Mouse (Mus musculus): ENCODE data around the gene H2-T24. TPM values are rescaled to one million over a fixed set of nuclear protein-coding genes. Genes with fewer than 3 reads are reported as not detected.
A peak's percentile ranks its signal among the peaks of the same experiment; 100 is the strongest.

Gene H2-T24
- polyA plus RNA-seq, 1 experiment from 2014 or later = 3.2 TPM

DNA sequence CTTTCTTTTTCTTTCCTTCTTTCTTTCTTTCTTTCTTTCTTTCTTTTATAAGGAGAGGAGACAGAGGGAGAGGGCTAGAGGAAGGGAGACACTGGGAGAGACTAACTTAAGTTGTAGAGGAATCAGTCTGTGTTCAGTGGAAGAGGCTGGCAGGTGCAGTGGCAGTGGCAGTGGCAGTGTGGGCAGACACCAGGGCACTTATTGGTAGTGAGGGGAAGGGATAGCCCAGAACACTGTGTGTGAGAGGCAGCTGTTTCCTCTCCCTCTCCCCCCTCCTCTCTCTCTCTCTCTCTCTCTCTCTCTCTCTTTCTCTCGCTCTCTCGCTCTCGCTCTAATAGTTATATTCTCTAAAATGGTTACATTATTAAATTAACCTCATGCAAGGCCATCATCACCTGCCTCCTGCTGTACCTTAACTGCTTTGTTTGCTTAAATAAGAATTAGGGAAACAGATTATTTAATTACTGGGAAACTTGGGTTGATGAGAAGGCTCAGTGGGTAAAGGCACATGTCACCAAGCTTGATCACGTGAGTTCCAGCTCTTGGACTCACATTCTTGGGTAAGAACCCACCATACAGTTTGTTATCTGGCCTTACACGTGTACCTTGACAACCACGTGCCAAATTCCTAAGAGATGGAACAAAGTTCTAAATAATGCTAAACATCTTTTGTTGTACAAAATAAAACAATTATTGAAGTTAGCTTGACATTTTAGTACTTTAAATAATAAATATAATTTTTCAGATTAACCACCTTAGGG, 21.6 kb downstream of the H2-T24 start:
- H3K4me2 ChIP-seq = no peak overlapping the region
- no peaks in the 10 kb centered on the region for H3K9me3 ChIP-seq
- no peak for ATAC-seq (ENCODE audit: insufficient number of reproducible peaks, insufficient read depth, low FRiP score, low TSS enrichment, low read depth)
- H3K27ac ChIP-seq = no peak overlapping the region
- no peak overlapping the region for H3K9ac ChIP-seq (replicated peaks)
- 92% methylated on average over 6 of the region's 6 CpGs for WGBS
- H3K36me3 ChIP-seq = no peaks in the 10 kb centered on the region
- no peak overlapping the region for H3K4me3 ChIP-seq (replicated peaks)
- peaks cover 14% of the 10 kb centered on the region for H3K4me1 ChIP-seq (replicated peaks)
- H3K27me3 ChIP-seq = no peaks in the 10 kb centered on the region

DNA sequence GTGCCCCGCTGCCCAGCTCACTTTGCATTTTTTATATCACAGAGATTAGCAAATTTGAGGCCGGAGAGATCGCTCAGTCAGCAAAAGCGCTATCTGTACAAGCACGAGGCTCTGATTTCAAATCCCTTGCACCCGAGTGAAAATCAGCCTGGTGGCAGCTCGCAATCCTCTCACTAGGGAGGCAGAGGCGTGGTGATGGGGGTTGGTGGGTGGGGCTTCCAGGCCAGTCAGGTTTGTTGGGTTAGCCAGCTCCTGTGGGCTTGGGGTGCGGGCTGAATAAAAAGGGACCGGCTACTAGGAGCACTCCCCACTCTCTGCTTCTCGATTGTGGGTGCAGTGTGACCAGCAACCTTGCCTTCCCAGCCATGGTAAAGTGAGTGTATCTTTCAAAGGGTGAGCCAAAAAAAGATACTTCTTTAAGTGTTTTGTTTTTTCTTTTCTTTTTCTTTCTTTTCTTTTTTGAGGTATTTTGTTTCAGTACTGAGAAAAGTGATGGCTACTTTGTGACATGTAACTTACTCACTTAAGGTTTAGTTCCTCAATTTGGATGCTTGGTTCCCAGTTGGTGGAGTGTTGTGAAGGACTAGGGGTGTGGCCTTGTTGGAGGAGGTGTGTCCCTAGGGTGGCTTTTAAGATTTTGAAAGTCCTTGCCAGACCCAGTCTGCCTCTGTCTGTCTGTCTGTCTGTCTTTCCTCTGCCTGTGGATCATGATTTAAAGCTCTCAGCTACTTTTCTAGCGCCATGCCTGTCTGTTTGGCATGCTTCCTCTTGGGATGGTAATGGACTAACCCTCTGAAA, 22.4 kb downstream of the H2-T24 start:
- H3K4me1 ChIP-seq (replicated peaks) = peaks cover 14% of the 10 kb centered on the region
- H3K36me3 ChIP-seq = no peaks in the 10 kb centered on the region
- H3K9ac ChIP-seq (replicated peaks) = no peak overlapping the region
- ATAC-seq (ENCODE audit: insufficient number of reproducible peaks, insufficient read depth, low FRiP score, low TSS enrichment, low read depth) = no peak
- no peaks in the 10 kb centered on the region for H3K27me3 ChIP-seq
- no peak overlapping the region for H3K27ac ChIP-seq
- 57% methylated on average over 12 of the region's 12 CpGs for WGBS
- H3K4me2 ChIP-seq = no peak overlapping the region; the same call in 1 of the 2 replicates
- H3K4me3 ChIP-seq (replicated peaks) = no peak overlapping the region
- no peaks in the 10 kb centered on the region for H3K9me3 ChIP-seq

DNA sequence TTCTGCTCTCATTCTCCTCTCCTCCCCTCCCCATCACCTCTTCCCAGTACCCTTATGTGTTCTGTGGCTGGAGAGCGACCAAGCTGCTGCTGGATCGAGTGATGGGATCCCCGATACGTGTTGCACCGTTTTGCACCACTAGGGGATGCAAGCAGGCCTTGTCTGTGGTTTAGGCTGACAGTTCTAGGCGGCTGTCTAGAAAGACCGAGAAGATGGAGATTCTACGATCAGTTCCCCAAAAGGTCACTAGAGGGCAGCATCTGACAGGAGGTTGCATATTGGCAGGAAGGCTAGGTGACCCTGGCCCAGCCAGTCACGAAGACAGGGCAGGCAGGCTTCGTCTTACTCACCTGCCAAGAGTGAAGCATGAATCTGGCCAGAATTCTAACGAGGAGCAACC, 23.4 kb downstream of the H2-T24 start:
- WGBS = 5% methylated on average over 11 of the region's 11 CpGs
- no peak overlapping the region for H3K9ac ChIP-seq (replicated peaks)
- no peaks in the 10 kb centered on the region for H3K27me3 ChIP-seq
- no peak overlapping the region for H3K4me3 ChIP-seq (replicated peaks)
- no peak overlapping the region for H3K27ac ChIP-seq
- peaks cover 14% of the 10 kb centered on the region for H3K4me1 ChIP-seq (replicated peaks)
- peak; percentile 32; the same call in 1 of the 2 replicates for ATAC-seq (ENCODE audit: insufficient number of reproducible peaks, insufficient read depth, low FRiP score, low TSS enrichment, low read depth)
- no peaks in the 10 kb centered on the region for H3K9me3 ChIP-seq
- H3K4me2 ChIP-seq = no peak overlapping the region
- no peaks in the 10 kb centered on the region for H3K36me3 ChIP-seq

DNA sequence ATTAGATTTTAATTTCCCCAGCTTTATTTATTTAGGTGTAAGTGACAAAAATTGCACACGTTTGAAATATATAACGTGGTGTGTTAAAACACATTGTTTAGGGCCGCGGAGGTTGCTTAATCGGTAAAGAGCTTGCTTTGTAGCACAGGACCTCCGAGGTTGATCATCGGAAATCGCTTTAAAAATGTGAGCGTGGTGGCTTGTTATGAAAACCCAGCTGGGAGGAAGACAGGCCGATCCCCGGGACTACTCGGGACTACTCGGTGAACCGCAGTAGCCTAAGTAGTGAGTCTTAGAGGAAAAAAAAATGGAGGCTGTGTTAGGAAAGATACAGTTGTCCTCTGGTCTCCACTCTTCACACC, 25.5 kb downstream of the H2-T24 start:
- Histone ChIP-seq H3K9ac (replicated peaks) (peak overlapping the region; percentile 71), H3K4me2 (peak overlapping the region; percentile 76), H3K9me3 (no peaks in the 10 kb centered on the region), H3K27ac (no peak overlapping the region), H3K27me3 (no peaks in the 10 kb centered on the region), H3K36me3 (0 out of 2 replicates have a peak, but pooled peaks cover 1% of the 10 kb centered on the region), H3K4me1 (replicated peaks) (peaks cover 14% of the 10 kb centered on the region), H3K4me3 (replicated peaks) (peak overlapping the region; percentile 60)
- no peak for ATAC-seq (ENCODE audit: insufficient number of reproducible peaks, insufficient read depth, low FRiP score, low TSS enrichment, low read depth)
- 3% methylated on average over 14 of the region's 14 CpGs for WGBS

DNA sequence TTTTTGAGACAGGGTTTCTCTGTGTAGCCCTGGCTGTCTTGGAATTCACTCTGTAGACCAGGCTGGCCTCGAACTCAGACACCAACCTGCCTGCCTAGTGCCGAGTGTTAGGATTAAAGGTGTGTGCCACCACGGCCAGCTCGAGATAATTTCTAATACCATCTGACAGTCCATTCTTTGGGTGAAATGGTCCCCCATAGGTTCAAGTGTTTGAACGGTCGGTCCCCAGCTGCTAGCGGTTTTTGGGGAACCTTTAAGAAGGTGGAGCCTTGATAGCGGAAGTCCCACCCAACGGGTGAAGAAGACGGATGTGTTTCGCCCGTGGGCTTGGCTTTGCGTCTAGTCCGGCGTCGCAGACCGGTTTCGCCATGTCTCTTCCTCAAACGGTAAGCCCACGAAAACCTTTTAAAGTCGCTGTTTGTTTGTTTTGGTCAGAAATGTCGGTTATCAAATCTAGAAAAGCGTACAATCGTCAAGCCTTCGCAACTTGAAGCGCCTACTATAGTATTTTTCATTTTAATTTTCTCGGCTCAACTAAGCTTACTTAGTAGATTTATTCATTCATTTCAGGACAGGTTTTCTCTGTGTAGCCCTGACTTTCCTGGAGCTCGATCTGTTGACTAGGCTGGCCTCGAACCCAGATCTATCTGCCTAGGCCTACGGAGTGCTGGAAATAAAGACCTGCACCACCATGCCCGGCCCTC, 26.0 kb downstream of the H2-T24 start:
- H3K9me3 ChIP-seq = no peaks in the 10 kb centered on the region
- H3K4me1 ChIP-seq (replicated peaks) = peaks cover 14% of the 10 kb centered on the region
- peaks cover 6% of the 10 kb centered on the region for H3K36me3 ChIP-seq
- WGBS = 3% methylated on average over 31 of the region's 31 CpGs
- ATAC-seq (ENCODE audit: insufficient number of reproducible peaks, insufficient read depth, low FRiP score, low TSS enrichment, low read depth) = peak; percentile 59
- peak overlapping the region; percentile 71 for H3K9ac ChIP-seq (replicated peaks)
- no peaks in the 10 kb centered on the region for H3K27me3 ChIP-seq
- peak overlapping the region; percentile 60 for H3K4me3 ChIP-seq (replicated peaks)
- H3K27ac ChIP-seq = no peak overlapping the region
- peak overlapping the region; percentile 76 for H3K4me2 ChIP-seq

DNA sequence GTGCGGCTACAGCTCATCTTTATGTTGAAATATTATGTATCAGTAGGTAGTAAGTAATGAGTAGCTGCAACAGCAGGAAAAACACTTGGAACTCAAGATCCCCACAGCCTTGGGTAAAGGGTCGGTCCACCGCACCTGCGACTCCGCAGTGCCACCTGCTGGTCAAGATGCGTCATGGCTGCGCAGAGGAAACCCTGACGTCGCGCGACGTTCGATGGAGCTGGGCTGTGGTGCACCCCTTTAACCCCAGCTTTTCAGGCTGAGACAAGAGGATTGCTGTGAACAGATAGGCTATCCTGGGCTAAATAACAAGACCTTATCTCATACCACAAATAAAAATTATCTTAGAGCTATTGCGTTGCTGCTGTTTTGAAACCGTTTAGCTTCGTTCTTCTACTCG, 26.7 kb downstream of the H2-T24 start:
- H3K27me3 ChIP-seq = no peaks in the 10 kb centered on the region
- H3K4me3 ChIP-seq (replicated peaks) = peak overlapping the region; percentile 60
- no peaks in the 10 kb centered on the region for H3K9me3 ChIP-seq
- no peak overlapping the region for H3K27ac ChIP-seq
- ATAC-seq (ENCODE audit: insufficient number of reproducible peaks, insufficient read depth, low FRiP score, low TSS enrichment, low read depth) = peak; percentile 68
- 8% methylated on average over 17 of the region's 17 CpGs for whole genome bisulfite sequencing
- H3K4me2 ChIP-seq = peak overlapping the region; percentile 76
- H3K4me1 ChIP-seq (replicated peaks) = peaks cover 14% of the 10 kb centered on the region
- H3K9ac ChIP-seq (replicated peaks) = no peak overlapping the region
- H3K36me3 ChIP-seq = peaks cover 13% of the 10 kb centered on the region

DNA sequence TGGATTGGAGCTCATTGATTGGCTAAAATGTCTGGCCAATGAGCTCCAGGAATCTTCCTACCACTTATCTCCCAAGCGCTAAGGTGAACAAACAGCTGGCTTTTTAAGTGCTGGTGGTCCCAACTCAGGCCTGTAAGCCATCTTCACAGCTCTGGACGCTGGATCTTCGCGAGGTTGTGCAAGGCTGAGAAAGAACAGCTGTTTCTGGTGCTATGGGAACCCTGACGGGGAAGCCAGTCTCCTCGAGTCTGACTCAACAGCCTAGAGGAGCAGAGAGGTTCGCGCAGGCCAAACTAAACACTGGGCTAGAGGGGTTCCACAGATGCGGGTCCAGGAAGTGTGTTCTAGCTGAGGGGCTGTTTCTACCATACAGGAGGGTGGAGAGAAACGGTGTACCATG, 28.6 kb downstream of the H2-T24 start:
- 45% methylated on average over 10 of the region's 10 CpGs for WGBS
- ATAC-seq (ENCODE audit: insufficient number of reproducible peaks, insufficient read depth, low FRiP score, low TSS enrichment, low read depth) = no peak
- H3K9ac ChIP-seq (replicated peaks) = no peak overlapping the region
- no peak overlapping the region for H3K4me3 ChIP-seq (replicated peaks)
- H3K27me3 ChIP-seq = no peaks in the 10 kb centered on the region
- H3K9me3 ChIP-seq = no peaks in the 10 kb centered on the region
- H3K4me2 ChIP-seq = 0 out of 2 replicates have a peak overlapping the region, but pooled peaks have one; percentile 7
- H3K36me3 ChIP-seq = peaks cover 32% of the 10 kb centered on the region
- peaks cover 8% of the 10 kb centered on the region for H3K4me1 ChIP-seq (replicated peaks)
- no peak overlapping the region for H3K27ac ChIP-seq

DNA sequence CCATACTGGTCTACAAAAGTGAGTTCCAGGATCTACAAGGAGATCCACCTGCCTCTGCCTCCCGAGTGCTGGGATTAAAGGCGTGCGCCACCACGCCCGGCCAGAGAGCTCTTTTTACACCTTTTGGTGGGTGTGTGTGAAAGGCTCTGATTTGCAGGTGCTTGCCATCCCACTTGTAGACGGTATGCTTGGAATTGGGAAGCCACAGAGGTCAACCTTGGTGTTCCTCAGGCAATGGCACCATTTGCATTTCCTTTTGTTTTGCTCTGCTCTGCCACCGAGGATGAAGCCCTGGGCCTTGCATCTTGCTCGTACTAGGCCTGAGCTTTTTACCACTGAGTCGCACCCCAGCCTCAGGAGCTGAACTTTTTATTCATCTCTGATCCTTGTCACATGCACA, 38.6 kb downstream of the H2-T24 start:
- H3K4me1 ChIP-seq (replicated peaks) = peaks cover 22% of the 10 kb centered on the region
- no peak for ATAC-seq (ENCODE audit: insufficient number of reproducible peaks, insufficient read depth, low FRiP score, low TSS enrichment, low read depth)
- H3K9ac ChIP-seq (replicated peaks) = no peak overlapping the region
- no peaks in the 10 kb centered on the region for H3K27me3 ChIP-seq
- H3K36me3 ChIP-seq = peaks cover 60% of the 10 kb centered on the region
- H3K27ac ChIP-seq = no peak overlapping the region
- no peaks in the 10 kb centered on the region for H3K9me3 ChIP-seq
- 91% methylated on average over 9 of the region's 9 CpGs for WGBS
- H3K4me2 ChIP-seq = 0 out of 2 replicates have a peak overlapping the region, but pooled peaks have one; percentile 89
- no peak overlapping the region for H3K4me3 ChIP-seq (replicated peaks)

DNA sequence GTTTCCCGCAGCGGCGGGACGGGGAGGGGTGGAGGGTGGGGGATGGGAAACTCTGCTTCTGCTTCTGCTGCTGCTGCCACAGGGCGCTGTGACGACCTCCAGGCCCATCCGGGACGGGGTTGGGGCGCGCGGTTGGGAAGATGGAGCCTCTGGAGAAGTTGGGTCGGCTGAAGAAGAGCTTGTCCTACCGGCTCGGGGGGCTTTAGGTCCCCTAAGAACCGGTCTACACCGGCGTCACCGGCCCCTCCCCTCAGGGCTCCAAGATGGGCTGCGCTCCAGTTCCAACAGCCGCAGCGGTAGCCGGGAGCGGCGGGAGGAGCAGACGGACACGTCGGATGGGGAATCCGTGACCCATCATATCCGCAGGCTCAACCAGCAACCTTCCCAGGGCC, 40.0 kb downstream of the H2-T24 start:
- peaks cover 22% of the 10 kb centered on the region for H3K4me1 ChIP-seq (replicated peaks)
- peak overlapping the region; percentile 83 for H3K9ac ChIP-seq (replicated peaks)
- peak overlapping the region; percentile 88 for H3K4me3 ChIP-seq (replicated peaks)
- H3K27me3 ChIP-seq = no peaks in the 10 kb centered on the region
- H3K9me3 ChIP-seq = no peaks in the 10 kb centered on the region
- peak; percentile 39; the same call in 1 of the 2 replicates for ATAC-seq (ENCODE audit: insufficient number of reproducible peaks, insufficient read depth, low FRiP score, low TSS enrichment, low read depth)
- H3K36me3 ChIP-seq = peaks cover 59% of the 10 kb centered on the region
- H3K27ac ChIP-seq = peak overlapping the region; percentile 95
- peak overlapping the region; percentile 89 for H3K4me2 ChIP-seq
- WGBS = 1% methylated on average over 29 of the region's 29 CpGs

DNA sequence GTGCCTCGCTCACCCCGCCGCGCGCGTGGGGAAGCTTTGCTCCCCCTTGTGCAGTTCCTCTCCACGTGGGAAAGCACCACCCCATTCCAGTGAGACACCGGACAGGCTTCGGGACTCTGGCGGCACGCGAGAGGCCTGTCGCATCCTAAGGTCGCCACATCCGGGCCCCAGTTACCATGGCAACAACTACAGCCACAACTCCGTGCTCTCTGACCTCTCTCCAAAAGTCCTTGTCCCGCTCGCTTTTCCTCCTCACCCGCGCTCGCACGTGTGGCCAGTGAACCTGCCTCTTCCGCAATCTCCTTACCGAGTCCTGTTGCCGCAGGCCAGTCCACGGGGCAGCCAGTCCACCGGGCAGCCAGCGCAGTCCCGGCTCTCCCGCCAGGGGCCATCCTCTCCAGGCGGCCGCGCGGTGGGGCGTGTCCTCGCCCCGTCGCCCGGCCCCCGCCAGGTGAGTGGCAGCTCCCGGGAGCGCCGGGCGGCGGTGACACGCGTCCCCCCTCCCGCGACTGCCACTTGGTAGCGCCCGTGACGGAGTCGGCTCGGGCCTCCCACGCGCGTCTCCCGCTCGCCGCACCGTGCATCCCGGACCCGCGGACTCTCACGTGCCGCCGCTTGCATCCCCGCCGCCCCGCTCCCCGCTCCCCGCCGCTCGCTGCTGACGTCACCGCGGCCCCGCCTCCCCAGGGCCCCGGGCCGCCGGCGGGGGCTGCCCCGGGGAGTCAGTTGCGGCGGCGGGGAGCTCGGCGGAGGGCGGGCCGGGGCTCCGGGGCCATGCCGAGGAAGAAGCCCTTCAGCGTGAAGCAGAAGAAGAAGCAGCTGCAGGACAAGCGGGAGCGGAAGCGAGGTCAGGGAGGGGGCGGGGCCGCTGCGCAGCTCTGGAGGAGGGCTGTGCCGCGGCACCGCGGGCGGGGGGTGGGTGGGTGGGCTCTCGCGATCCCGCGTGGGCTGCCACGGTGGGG, 40.7 kb downstream of the H2-T24 start, which contains the start of the genes Gnl1 and Prr3:
Gene Gnl1 (plus strand): TSS at position 451 of the 962 bp plus-strand sequence.
Gene Prr3 (minus strand): TSS at position 836 of the 962 bp plus-strand sequence.
- peaks cover 55% of the 10 kb centered on the region for H3K36me3 ChIP-seq
- peak; percentile 86 for ATAC-seq (ENCODE audit: insufficient number of reproducible peaks, insufficient read depth, low FRiP score, low TSS enrichment, low read depth)
- peak within 1 kb of the TSS; percentile 89 for H3K4me2 ChIP-seq
- peak within 1 kb of the TSS; percentile 88 for H3K4me3 ChIP-seq (replicated peaks)
- no peaks in the 10 kb centered on the region for H3K9me3 ChIP-seq
- H3K4me1 ChIP-seq (replicated peaks) = peaks cover 22% of the 10 kb centered on the region
- H3K27ac ChIP-seq = peak within 1 kb of the TSS; percentile 95
- H3K27me3 ChIP-seq = no peaks in the 10 kb centered on the region
- peak within 1 kb of the TSS; percentile 83 for H3K9ac ChIP-seq (replicated peaks)
- WGBS = under 1% methylated on average over 102 of the region's 109 CpGs
